Mouse (Mus musculus): ENCODE data around the gene Foxe3. TPM values are rescaled to one million over a fixed set of nuclear protein-coding genes. Genes with fewer than 3 reads are reported as not detected.

The Foxe3 gene
- polyA plus RNA-seq, 1 experiment, result not detected

DNA sequence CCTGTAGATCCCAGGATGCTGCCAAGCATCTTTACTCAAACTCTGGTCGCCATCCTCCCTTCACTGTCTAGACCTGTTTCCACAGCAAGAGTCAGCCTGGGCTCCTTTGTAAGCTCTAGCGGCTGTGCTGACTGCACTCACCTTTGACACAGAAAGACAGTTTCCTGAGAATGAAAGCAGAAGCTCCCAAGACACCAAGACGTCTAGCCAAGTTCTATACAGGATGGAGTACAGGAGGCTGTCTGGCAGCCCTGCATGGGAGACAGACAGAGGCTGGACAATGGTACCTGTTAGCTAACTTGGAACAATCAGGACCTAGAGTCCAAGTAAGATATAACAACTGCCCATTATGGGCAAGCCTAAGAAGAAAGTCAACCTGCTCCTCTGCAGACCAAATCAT, 25.9 kb downstream of the Foxe3 start:
- TF ChIP-seq CTCF (IDR thresholded peaks at IDR 0.05; ENCODE audit: borderline replicate concordance, insufficient read depth, low read length), result no peak
- TF ChIP-seq POLR2A (IDR thresholded peaks at IDR 0.05; ENCODE audit: low read depth, low read length), result no peak
- Histone ChIP-seq H3K4me3 (ENCODE audit: insufficient read depth, low read length) (no peak overlapping the region), H3K27ac (ENCODE audit: insufficient read depth, low read length) (no peak overlapping the region), H3K4me1 (ENCODE audit: control insufficient read depth, insufficient read depth, low read length) (no peaks in the 10 kb centered on the region)

DNA sequence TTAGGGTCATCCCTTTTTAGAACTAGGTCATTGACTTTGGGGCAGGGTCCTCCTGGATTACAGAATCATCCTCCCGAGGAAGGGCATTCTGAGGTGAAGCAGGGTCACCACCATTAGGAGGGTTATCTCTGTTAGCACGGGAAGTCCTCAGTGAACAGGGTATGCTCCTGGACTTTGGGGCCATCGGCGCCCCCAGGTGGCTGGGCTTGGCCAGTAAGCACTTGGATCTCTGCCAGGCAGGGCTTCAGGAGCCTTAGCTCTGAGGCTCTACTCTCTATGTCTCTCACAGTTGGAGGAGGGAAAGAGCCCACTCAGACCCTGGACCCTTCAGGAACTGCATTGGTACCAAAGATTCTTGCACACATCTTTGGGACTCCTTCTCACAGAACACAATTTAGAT, 28.0 kb downstream of the Foxe3 start:
- H3K4me3 ChIP-seq (ENCODE audit: insufficient read depth, low read length), result no peak overlapping the region
- H3K27ac ChIP-seq (ENCODE audit: insufficient read depth, low read length), result no peak overlapping the region
- no peaks in the 10 kb centered on the region for H3K4me1 ChIP-seq (ENCODE audit: control insufficient read depth, insufficient read depth, low read length)
- no peak for TF ChIP-seq CTCF (IDR thresholded peaks at IDR 0.05; ENCODE audit: borderline replicate concordance, insufficient read depth, low read length)
- no peak for TF ChIP-seq POLR2A (IDR thresholded peaks at IDR 0.05; ENCODE audit: low read depth, low read length)

- TF ChIP-seq CTCF (IDR thresholded peaks at IDR 0.05; ENCODE audit: borderline replicate concordance, insufficient read depth, low read length), result no peak
- no peak for TF ChIP-seq POLR2A (IDR thresholded peaks at IDR 0.05; ENCODE audit: low read depth, low read length)
- Histone ChIP-seq H3K4me1 (ENCODE audit: control insufficient read depth, insufficient read depth, low read length) (no peaks in the 10 kb centered on the region), H3K27ac (ENCODE audit: insufficient read depth, low read length) (no peak overlapping the region), H3K4me3 (ENCODE audit: insufficient read depth, low read length) (no peak overlapping the region)
Measured at GRCm38 (mm10) chr4:114882232-114882631, 43.6 kb downstream of the Foxe3 start.

DNA sequence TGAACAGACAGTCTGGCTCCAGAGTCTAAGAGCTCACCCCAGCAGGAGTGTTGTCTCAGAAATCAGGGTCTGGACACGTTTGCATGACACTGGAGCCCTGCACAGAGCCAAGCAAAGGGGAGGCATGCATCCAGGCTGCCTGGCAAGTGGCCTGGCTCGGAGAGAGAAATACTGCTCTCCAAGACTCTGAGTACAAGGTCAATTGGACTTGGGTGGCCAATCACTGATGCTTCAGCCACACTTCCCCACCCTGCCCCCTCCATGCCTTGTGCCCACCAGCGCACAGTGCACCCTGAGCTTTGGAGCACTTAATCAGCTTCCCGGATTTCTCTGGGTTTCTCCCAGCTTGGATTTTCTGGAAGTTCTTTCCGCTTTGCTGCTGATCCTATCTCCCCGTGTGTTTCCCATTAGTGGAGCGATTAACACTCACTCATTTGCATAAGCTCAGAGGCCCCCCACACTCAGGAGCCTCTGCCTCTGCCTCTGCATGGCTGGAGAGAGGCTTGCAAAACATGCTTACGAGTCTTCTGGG, 49.3 kb downstream of the Foxe3 start:
- Histone ChIP-seq H3K4me3 (ENCODE audit: insufficient read depth, low read length) (no peak overlapping the region), H3K27ac (ENCODE audit: insufficient read depth, low read length) (no peak overlapping the region), H3K4me1 (ENCODE audit: control insufficient read depth, insufficient read depth, low read length) (no peaks in the 10 kb centered on the region)
- TF ChIP-seq POLR2A (IDR thresholded peaks at IDR 0.05; ENCODE audit: low read depth, low read length) (no peak), CTCF (IDR thresholded peaks at IDR 0.05; ENCODE audit: borderline replicate concordance, insufficient read depth, low read length) (no peak)

Other genes with a start within 250 kb of the Foxe3 start
- gene Gm12830, start 104.3 kb downstream of the Foxe3 start, polyA plus RNA-seq (2011; ENCODE audit: insufficient read length, low read depth, missing spikeins), result not detected in 2 replicates
- gene Foxd2, start 17.1 kb downstream of the Foxe3 start, polyA plus RNA-seq (2011; ENCODE audit: insufficient read length, low read depth, missing spikeins), result 0.47 and 0.94 TPM in 2 replicates
- 93.5 and 105 TPM in 2 replicates for gene Cmpk1, start 61.2 kb upstream of the Foxe3 start, polyA plus RNA-seq (2011; ENCODE audit: insufficient read length, low read depth, missing spikeins)
- 11.0 and 14.4 TPM in 2 replicates for gene Stil, start 74.1 kb upstream of the Foxe3 start, polyA plus RNA-seq (2011; ENCODE audit: insufficient read length, low read depth, missing spikeins)
- not detected in 2 replicates for gene Tal1, start 130.4 kb upstream of the Foxe3 start, polyA plus RNA-seq (2011; ENCODE audit: insufficient read length, low read depth, missing spikeins)
- gene Pdzk1ip1, start 162.7 kb upstream of the Foxe3 start, polyA plus RNA-seq (2011; ENCODE audit: insufficient read length, low read depth, missing spikeins), result not detected in 2 replicates
- gene Cyp4x1, start 208.3 kb upstream of the Foxe3 start, polyA plus RNA-seq (2011; ENCODE audit: insufficient read length, low read depth, missing spikeins), result 0.16 TPM in 1 of 2 replicates, not detected in the other